Mouse (Mus musculus) gastrocnemius, postnatal 36 days (tissue): ENCODE measurements at regions not wholly inside any gene's neighbourhood (a gene's known extent, or its start where the extent isn't known, plus 50 kb on each side); places are given as distances from the start of the nearest gene placed in this dataset.

ENCODE experiments used
- DNase-seq, 2 experiments: peaks; one replicate each; pipeline ENCODE4 v3.0.0; 2022
- intact Hi-C: fragments of 180-260 bp; cut with DNase I; formaldehyde crosslinking; loops from one replicate; pipeline ENCODE4 v1.15.1; 2025

DNA sequence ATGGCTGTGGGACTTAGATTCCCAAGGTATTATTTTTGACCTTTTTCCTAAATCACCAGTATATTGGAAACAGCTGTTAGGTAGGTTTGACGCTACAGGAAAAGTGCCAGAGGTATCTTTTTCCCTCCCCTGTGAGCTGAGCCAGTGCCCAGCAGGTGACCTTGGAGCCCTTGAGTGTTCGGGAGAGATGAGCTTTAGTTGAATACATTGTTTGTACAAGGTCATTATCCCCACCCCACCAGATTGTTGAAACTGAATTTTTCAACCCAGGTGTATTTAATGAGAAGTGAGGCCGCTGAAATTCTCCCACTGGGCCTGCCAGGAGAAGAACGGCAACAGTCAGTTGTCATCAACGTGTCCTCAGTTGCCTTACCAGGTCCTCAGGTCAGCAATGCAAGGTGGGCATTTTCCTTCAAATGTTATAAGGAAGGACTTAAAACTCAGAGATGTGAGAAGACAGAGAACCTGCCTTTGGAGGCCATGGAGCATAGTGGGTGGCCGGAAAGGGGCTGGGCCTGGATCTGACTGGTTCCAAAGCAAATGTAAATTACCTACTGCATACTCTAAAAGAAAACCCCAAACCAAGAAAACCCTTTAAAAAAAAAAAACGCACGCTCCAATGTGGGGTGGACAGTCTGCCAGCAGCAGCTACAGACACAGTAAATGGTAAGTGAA lies 172.2 kb downstream of the Gm12728 start:
- intact Hi-C loops = no loop called here
- no peak for DNase-seq

DNA sequence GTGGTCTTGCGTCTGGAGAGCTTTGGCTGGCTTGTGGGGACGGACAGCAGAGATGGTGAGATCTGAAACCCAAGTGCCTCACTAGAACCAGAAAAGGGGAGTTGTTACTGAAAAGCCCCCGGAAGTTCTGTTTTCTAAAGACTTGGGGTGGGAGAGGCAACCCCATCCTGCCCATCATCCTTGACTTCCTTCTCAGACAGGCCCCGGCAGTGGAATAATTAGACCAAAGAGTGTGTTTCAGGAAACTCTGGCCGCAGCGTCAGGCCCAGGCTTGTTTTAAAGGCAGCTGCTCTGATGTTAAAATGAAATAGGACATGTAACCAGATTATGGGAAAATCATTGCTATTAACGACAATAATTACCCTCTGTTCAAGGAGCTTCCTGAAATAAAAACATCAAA lies 172.9 kb downstream of the Gm12728 start:
- intact Hi-C loops = no loop called here
- no peak for DNase-seq

DNA sequence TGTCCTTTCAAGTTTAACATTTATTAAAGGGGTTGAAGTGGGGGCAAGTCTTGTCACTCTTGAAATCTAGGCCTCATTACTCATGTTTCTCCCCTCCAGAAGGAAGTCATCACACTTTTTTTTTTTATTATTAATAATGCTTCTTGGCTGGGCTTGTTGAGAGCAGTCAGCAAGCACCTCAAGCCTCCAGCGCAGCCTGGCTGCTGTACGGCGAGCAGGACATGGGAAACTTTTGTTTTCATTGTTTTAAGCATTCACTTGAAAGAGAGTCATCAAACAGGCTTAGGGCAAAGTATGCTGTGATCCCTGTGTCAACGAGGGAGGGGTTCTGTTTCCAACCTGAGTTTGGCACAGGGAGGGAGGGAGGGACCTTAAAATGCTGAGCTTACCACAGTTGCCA lies 178.7 kb downstream of the Gm12728 start:
- intact Hi-C loops = no loop called here
- DNase-seq = no peak

DNA sequence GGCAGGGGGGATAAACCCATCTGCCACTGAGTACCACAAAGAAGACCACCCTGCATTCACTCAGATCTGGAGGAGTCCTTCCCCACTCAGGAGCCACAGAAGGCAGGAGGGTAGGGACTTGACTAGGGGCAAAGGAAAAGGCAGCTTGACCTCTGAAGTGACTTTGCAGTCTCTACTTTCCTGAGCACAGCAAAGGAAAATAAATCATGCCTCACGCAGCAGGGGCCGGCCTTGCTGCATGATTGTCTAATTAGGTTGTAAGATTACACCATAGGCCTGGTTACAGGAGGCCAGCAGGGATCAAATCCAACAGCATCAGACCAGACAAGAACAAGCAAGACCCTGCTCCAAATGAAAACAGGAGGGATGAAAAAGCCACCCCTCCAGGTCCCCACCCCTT lies 180.0 kb downstream of the Gm12728 start:
- DNase-seq = no peak
- intact Hi-C loops = no loop called here

DNA sequence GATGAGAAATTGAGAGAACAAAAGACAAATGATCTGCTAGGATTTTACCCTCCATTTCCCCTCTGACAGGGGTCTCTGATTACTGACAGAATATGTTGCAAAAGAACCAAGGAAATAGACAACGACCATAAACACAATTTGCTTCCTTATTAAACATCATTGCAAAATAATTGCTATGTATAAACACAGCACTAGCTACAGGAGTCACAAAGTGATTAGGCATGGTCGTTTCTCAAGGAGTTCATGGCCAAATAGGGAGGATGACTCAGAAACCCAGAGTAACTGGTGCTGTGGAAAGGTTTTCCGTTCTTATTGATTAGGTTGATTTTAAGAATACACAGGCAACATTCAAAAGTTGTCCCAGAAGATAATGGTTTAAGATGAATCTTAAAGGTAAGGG lies 180.4 kb downstream of the Gm12728 start:
- intact Hi-C loops = no loop called here
- no peak for DNase-seq

DNA sequence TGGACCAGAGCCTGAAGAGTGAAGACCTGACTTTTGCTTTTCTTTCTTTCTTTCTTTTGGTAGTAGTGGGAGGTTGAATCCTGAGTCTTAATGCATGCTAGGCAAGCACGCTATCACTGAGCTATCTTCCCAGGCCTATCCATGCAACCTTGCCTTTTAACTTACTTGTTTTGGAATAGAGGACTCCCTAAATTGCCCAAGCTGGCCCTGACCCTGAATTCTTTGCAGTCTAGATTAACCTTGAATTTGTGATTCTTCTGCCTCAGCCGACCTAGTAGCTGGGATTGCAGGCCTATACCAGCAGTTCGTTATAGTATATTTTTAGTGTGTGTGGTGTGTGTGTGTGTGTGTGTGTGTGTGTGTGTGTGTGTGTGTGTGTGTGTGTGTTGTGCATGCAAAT lies 183.1 kb downstream of the Gm12728 start:
- no peak for DNase-seq
- intact Hi-C loops = no loop called here

DNA sequence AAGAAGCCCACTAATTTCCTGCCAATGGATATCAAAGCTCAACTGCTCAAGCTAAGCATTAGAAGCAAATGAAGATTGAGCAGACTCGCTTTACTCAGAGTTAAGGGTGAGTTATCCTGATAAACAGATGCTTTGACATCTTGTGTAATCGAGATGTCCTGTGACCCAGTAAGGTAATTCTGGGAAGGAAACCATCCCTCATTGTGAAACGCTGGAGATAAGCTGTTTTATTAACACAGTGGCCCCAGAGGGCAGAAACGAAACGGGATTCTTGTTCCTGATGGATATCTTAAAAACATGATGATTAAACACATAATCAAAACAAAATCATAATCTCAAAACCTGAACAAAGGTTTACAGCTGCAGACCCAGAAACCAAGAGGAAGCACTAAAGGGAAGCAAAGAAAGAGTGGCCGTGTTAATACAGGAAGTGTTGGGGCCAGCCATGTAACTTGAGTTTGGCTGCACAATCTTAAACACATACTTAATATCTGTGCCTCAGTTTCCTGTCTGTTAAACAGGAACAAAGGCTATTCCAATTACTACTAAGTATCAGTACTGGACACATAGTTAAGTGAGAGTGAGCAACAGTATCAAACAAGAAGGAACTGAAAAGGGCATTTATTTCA lies 184.2 kb downstream of the Gm12728 start:
- no peak for DNase-seq
- intact Hi-C loops = no loop called here

DNA sequence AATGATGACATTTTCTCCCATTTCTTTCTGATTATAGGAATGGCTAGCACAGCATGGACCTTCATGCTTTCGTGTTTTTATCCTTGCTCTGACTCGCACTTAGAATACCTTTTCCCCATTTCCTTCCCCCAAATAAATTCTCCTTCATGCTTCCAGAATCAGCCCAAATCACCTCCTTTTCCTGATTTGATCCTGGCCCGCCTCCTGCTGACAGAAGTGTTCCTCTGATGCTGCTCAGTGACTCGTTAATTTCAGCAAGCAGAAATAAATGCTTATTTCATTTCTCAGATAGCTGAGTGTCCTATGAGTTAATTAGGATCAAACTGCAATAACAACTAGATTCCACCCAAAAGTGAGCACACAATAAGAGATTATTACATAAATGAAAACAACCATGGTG lies 185.3 kb downstream of the Gm12728 start:
- intact Hi-C loops = no loop called here
- DNase-seq = no peak

DNA sequence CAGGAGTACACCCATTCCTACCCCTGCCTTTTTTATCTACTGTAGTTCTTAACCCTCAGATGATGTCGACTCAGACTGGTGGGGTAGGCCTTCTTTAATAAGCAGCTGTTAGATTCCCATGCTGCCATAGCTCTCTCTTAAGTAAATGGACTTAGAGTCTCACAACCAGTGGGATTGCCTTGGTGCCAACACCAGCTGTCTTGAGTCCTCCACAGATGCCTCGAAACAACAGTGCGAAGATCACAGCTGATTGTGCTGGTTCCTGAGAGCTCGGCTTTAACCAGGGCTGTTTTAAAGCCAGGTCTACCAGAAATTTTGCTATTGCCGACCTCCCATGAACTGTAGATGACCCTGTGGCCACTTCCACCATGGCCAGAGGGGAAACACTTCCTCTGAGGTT lies 189.4 kb downstream of the Gm12728 start:
- intact Hi-C loops = no loop called here
- DNase-seq = no peak

DNA sequence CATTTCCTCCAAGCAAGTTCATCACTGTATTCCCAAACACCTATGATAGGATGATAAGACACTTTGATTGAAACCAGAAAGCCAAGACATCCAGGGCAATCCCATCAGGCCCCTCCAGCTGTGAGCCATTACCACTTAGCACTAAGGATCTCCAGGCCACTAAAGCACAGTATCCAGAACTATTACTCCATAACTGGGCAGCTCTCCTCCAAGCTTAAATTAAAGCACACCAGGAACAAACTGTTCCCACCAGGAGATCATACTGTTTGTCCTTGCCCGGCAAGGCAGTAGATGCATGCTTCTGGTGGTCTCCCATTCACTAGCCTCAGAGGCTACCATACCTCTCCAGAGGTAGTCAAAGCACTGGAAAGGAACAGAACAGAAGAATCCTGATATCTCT lies 193.3 kb downstream of the Gm12728 start:
- intact Hi-C loops = no loop called here
- DNase-seq = no peak

DNA sequence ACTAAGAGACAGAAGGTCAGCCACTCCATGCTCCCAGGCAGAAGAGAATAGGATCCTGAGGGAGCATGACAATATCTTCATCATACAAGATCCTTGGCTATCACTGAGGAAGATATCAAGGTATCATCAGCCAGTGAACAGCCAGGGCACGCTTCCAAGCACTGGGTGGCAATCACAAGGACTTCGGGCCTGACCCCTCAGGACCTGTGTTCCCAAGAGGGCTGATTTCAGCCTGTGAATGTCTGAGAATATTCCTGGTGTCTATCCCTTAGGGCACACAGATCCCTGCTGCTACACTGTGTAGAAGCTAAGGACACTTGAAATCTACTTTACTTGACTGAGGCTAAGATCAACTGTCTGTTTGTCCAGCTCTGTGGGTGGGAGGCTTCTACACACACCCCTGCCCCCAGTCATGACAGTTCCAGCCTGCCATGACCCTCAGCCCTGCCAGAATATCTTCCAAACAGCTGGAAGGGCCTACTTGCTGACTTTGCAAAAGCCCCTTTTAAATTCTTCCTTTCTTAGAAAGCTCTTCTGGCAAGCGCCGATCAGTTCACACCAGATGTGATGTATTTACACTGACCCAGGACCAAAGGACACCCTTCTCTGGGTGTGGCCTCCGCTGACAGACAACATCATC lies 198.4 kb downstream of the Gm12728 start:
- DNase-seq = no peak
- intact Hi-C loops = no loop called here

DNA sequence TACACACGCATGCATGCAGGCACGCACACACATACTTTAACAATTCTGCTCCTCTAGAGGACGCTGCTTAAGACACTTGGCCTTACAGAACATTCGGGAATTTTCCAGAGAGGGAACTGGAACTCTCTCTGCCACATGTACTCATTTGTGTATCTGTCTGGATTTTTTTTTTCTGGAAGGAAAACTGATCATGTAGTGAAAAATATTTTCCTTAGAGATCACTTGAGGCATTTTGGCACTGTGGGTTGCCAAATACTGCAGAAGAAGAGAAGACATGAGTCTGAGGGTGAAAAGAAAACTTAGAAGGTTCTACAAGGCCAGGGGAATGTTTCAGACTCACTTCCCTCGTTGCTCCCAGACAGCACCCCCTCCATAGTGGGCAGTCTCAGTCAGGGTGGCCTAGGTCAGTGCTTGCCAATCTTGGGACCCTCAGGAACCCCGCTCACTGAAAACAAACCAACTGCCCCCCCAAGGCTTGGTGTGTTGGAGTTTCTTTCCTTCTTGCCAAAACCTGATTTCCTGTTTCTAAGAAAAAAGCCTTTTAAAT lies 203.0 kb downstream of the Gm12728 start:
- no peak for DNase-seq
- intact Hi-C loops = no loop called here

DNA sequence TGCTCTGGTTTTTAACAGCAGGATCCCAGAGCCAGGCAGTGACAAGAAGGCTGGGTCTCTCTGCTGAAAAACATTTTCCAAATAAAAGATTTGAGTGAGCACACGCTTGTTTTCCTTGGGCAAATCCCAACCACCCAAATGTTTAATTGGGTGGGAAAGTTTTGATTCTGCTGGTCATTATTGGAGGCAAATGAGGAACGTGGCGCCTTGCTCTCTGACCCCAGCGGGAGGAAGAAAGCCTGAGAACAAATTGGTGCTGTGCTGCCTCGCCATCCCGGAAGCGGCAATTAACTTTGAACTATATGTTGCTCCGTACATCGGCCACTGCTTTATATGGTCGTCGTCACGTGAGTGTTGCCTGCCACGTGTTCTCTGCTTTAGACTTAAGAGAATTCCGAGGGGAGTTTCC lies 204.7 kb downstream of the Gm12728 start:
- intact Hi-C loops = no loop called here
- no peak for DNase-seq

DNA sequence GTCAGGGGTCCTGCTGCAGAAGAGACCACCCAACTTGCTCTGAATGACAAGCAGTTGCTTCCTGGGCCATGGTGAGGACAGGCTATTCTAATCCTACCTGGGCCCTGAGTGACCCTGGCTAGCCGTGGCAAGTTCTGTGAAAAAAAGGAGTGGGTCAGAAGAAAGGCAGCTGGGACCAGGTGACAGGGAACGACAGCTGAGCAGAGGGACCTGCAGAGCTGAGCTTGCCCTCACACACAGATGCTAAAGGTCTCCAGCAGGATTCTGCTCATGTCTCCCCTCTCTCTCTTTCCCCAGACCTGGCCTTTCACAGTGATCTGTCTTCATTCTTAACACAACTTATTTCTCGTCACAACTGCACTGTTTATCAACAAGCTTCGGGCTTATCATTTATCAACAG lies 206.4 kb downstream of the Gm12728 start:
- intact Hi-C loops = no loop called here
- no peak for DNase-seq

DNA sequence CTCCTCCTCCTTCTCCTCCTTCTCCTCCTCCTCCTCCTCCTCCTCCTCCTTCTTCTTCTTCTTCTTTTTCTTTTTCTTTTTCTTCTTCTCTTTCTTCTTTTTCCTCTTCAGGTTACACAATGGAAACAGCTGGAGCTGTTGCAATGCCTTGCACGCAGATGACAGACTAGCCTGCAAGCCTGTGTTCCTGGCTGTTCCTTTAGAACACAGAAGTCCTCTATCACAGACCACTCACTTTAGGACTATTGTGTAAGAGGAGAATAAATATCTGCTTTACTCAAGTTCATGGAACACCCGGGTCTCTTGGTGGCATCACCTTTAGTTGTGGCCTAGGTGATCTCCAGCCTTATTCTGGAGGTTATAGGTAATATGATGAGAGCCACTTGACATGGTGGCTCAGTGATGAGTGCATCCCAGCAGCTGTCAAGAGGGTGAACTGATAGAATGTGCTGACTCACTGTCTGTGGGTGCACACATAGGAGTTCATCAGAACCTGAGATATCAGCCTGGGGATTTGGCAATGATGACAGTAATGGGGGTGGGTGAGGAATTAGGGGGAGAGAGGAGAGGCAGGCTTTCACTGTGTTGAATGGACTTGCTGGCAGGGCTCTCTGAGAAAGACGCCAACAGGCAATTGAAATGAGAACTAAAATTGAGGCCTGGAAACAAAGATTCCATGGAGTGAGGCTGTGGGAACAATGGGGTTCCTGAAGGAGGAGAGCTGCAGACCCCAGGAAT lies 207.4 kb downstream of the Gm12728 start:
- intact Hi-C loops = no loop called here
- DNase-seq = no peak

DNA sequence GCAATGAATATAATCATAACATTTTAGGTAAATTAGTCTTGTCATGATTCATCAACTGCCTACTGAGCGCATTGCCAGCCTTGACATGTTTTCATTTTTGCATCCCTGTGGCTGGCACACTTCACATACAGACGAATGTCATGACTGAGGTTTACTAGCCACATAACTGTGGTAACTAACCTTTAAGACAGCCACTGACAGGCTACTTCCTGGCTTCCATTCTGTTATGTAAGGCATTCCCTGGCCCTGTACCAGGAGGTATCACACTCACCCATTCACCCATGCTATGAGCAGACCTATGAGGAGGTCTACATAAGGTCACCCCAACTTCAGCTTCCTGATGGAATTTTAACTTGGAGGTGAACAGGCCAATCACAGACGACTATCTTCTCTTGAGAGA lies 212.8 kb downstream of the Gm12728 start:
- no peak for DNase-seq
- intact Hi-C loops = no loop called here

DNA sequence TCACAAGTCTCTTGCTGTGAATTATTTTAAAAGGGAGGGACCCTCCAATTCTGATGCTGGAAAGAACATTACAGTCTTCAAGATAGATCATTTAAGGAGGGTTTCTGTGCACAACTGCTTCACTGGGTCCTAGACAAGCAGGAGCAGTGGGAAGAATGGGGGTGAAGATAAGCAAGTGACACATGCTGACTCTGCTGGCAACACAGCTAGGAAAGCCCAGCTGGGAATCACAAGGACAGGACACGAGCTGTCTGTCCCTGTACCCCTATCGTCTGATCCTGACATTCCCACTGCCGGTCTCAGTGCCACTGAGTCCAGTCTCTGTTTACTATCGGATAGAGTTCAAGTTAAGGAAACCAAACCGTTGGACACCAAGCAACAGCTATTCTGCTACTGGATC lies 216.3 kb downstream of the Gm12728 start:
- no peak for DNase-seq
- intact Hi-C loops = no loop called here

DNA sequence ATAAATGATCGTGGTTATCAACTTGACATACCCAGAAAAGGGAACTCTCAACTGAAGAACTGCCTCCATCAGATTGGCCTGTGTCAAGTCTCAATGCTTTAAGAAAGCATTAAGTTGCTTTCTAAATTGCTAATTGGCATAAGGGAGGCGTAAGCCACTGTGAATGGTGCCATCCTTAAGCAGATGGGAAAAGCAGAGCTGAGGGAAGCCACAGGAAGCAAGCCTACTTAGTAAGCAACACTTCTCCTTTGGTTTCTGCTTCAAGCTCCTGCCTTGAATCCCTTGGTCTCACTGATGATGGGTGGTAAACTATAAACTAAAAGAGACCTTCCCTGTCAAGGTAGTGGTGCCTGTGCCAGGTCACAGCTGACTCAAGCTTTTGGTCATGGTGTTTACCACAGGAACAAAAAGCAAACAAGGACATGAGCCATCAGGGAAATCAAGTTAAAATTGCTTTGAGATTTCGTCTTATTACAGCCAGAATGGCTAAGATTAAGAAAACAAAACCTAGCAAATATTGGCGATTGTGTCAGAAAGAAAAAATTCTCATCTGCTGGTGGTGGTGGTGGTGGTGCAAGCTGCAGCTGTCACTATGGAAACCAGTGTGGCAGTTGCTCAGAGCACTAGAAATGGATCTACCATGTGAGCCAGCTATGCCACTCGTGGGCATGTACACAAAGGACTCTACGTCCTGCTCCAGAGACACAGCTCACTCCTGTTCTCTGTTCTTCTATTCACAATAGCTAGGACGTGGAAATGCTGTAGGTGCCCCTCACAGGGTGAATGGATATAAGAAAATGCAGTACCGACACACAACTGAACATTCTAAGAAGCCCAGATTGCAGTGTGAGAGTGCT lies 217.9 kb downstream of the Gm12728 start:
- intact Hi-C loops = no loop called here
- DNase-seq = no peak

DNA sequence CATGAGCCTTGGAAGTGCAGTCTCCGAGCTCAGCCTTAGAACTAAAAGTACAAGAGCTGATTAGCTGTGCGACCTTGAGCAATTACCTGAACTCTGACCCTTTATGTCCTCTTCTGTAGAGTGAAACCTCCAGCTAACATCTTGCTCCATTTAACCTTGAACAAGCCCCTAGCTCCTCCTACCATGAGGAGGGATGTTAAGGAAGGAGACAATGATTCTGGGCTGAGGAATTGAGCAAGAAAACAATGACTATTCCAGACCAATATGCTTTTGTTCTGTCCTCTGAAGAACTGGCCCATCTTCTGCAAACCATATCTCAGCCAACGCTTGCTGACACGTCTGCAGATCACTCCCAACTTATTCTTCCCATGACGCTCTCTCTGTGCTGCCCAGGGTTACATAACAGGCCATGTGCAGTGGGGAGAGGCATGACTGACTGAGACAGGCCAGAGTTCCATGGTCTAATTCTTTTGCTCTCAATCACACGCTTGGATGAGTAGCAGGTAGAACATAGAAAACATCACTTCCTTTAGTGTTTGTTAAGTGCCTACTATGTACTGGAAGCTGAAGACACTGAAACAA lies 227.5 kb downstream of the Gm12728 start:
- intact Hi-C loops = no loop called here
- DNase-seq = no peak

DNA sequence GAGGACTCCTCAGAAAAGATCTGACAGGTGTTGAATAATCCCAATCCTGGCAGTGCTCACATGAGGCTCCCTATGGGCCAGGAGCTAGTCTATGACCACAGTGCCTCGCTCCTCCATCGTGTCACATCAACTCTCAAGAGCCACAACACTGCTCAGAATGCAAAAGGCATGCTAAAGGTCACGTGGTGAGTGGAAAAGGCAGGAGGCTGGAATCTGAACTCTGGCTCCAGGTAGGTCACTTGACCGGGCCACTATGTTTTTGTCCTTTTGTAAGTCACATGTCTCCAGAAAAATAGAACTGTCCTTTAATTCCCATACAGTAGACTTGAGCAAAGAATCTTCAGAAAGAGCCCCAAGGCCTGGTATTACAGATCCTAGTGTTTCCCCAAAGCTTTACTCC lies 229.3 kb downstream of the Gm12728 start:
- no peak for DNase-seq
- intact Hi-C loops = no loop called here
